ENCODE assay signal across 19 mouse cellular contexts in the genomic region with DNA sequence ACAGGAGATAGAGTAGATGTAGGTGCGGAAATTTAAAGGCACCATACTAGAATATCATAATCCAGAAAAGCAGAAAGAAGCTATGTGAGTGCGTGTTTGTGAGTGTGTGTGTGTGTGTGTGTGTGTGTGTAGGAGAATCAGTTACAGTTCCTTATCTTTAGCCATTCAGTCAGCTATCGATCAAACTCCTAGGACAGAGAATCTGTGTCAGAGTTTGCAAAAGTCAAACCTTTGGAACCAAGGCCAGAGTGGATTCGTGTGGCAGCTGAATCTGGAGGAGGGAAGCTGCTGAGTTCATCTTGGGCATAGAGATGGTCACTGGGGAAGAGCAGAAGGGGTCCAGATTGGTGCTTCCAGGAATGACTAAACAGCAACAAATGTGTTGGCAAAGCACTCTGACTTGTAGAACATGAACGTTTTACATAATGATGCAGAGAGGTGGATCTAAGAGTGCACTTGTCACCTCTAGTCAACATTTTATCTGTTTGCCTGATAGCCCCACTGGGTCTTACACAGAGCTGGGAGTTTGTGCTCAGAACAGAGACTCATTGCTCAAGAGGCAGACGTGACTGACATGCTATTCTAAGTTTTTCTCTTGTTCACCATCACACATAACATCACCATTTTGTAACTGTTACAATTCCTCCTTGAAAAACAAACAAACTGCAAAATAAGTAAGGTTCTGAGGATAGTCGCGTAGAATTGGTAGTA.
"Had no signal": no experiment of that assay in that cellular context is flagged by ENCODE, and none has a peak within 500 bp of the region (broad histone marks: within the 10 kb centered on the region; RNA-seq: fewer than 3 reads in every experiment).

No protein-coding gene starts in this region.

- H3K4me3 ChIP-seq: midbrain, embryonic 10.5 days; midbrain, embryonic 12.5 days; myocyte; neural tube, embryonic 13.5 days; neural tube, embryonic 15.5 days had no signal

- ATAC-seq: midbrain, embryonic 16.5 days had no signal

- H3K4me1 ChIP-seq: midbrain, embryonic 10.5 days; midbrain, embryonic 12.5 days had no signal

- H3K36me3 ChIP-seq: midbrain, embryonic 10.5 days; midbrain, embryonic 12.5 days; neural tube, embryonic 13.5 days; neural tube, embryonic 15.5 days had no signal

- H3K4me2 ChIP-seq: lung, embryonic 14.5 days; midbrain, embryonic 12.5 days; neural tube, embryonic 13.5 days; neural tube, embryonic 15.5 days had no signal

- H3K9ac ChIP-seq: lung, embryonic 14.5 days; midbrain, embryonic 12.5 days; neural tube, embryonic 13.5 days; neural tube, embryonic 15.5 days had no signal

- H3K27ac ChIP-seq: midbrain, embryonic 10.5 days; midbrain, embryonic 12.5 days; neural tube, embryonic 13.5 days; neural tube, embryonic 15.5 days had no signal

- H3K9me3 ChIP-seq: midbrain, embryonic 10.5 days; midbrain, embryonic 12.5 days; neural tube, embryonic 13.5 days; neural tube, embryonic 15.5 days had no signal

- H3K27me3 ChIP-seq: midbrain, embryonic 12.5 days; neural tube, embryonic 13.5 days; neural tube, embryonic 15.5 days had no signal

- DNase-seq: lung, adult 18-20 months; lung, embryonic 14.5 days; lung, postnatal 10 days; lung, postnatal 4 days; midbrain, embryonic 14.5 days; retina, postnatal 1 day; right cerebral cortex, adult 18-20 months; right cerebral cortex, postnatal 25 days; right cerebral cortex, postnatal 4 days; spleen, adult 18-20 months; thymus, adult 18-20 months; thymus, postnatal 14 days; thymus, postnatal 36 days had no signal
